Mouse (Mus musculus) cerebellum, postnatal 25 days (tissue): ENCODE data around the gene Gpr171.
"Not testable (repeated sequence)": the region's sequence is repeated elsewhere in the genome, so short reads cannot be mapped to it uniquely, and the experiment has no call there.

Experiments used
- DNase-seq, 2 experiments: peaks; one replicate each; pipeline ENCODE4 v3.0.0; 2021; ENCODE audit warnings: mixed read lengths in 2 of 2

Gpr171 gene

GRCm38 (mm10) chr3:59101218-59101986 is at the start of gene Gpr171:
Gene Gpr171, minus strand, starts transcription at chr3:59101821.
- no peak for DNase-seq

- DNase-seq: no peak
Observed at GRCm38 (mm10) chr3:59150624-59151023, 49.0 kb upstream of the Gpr171 start.

GRCm38 (mm10) chr3:59149646-59150045 is 48.0 kb upstream of the Gpr171 start:
- DNase-seq: no peak

GRCm38 (mm10) chr3:59145194-59145593 is 43.6 kb upstream of the Gpr171 start:
- DNase-seq: no peak

GRCm38 (mm10) chr3:59141507-59142305 is 40.1 kb upstream of the Gpr171 start:
- no peak for DNase-seq

GRCm38 (mm10) chr3:59140941-59141340 is 39.3 kb upstream of the Gpr171 start:
- not testable (repeated sequence) for DNase-seq

- no peak for DNase-seq
Observed at GRCm38 (mm10) chr3:59140115-59140514, 38.5 kb upstream of the Gpr171 start.

GRCm38 (mm10) chr3:59139651-59140051 is 38.0 kb upstream of the Gpr171 start:
- DNase-seq: no peak

- no peak for DNase-seq
Observed at GRCm38 (mm10) chr3:59138946-59139468, 37.4 kb upstream of the Gpr171 start.

- DNase-seq: no peak
Observed at GRCm38 (mm10) chr3:59135911-59136653, 34.5 kb upstream of the Gpr171 start.

GRCm38 (mm10) chr3:59133189-59133588 is 31.6 kb upstream of the Gpr171 start:
- no peak for DNase-seq

GRCm38 (mm10) chr3:59131966-59132365 is 30.3 kb upstream of the Gpr171 start:
- DNase-seq: no peak

- DNase-seq: no peak
Observed at GRCm38 (mm10) chr3:59131081-59131480, 29.5 kb upstream of the Gpr171 start.

GRCm38 (mm10) chr3:59130431-59130830 is 28.8 kb upstream of the Gpr171 start:
- DNase-seq: no peak

GRCm38 (mm10) chr3:59129547-59129946 is 27.9 kb upstream of the Gpr171 start:
- DNase-seq: no peak

GRCm38 (mm10) chr3:59128681-59129080 is 27.1 kb upstream of the Gpr171 start:
- no peak for DNase-seq

GRCm38 (mm10) chr3:59125783-59126555 is 24.3 kb upstream of the Gpr171 start:
- no peak for DNase-seq

- DNase-seq: no peak
Observed at GRCm38 (mm10) chr3:59125022-59125421, 23.4 kb upstream of the Gpr171 start.

GRCm38 (mm10) chr3:59121780-59122449 is 20.3 kb upstream of the Gpr171 start:
- no peak for DNase-seq

- DNase-seq: no peak
Observed at GRCm38 (mm10) chr3:59121067-59121730, 19.6 kb upstream of the Gpr171 start.

GRCm38 (mm10) chr3:59113973-59114517 is 12.4 kb upstream of the Gpr171 start:
- no peak for DNase-seq
